Mouse (Mus musculus) olfactory bulb, adult 2 months (tissue): ENCODE results near the gene Gm13285. TPM values are rescaled to one million over a fixed set of nuclear protein-coding genes. Genes with fewer than 3 reads are reported as not detected.
"Not testable (repeated sequence)": the region's sequence is repeated elsewhere in the genome, so short reads cannot be mapped to it uniquely, and the experiment has no call there.

Source experiments
- H3K27ac ChIP-seq: fragments of 200-500 bp; 2 replicates; pipeline ENCODE4 v1.5.1; 2012; ENCODE audit warnings: low read depth, low read length; ENCODE audit not compliant: insufficient read depth
- H3K4me1 ChIP-seq: fragments of 200-500 bp; 2 replicates; pipeline ENCODE4 v1.6.1; 2012; ENCODE audit warnings: low read length; ENCODE audit not compliant: control insufficient read depth, insufficient read depth
- H3K4me3 ChIP-seq: fragments of 200-500 bp; 2 replicates; pipeline ENCODE4 v1.5.1; 2012; ENCODE audit warnings: mild to moderate bottlenecking, low read depth, low read length, moderate library complexity; ENCODE audit not compliant: insufficient read depth
- WGBS: fragments of 180-500 bp; shearing (Covaris S2); methylation state at CpG from one replicate; pipeline ENCODE4 v1.1.7; 2018; 5-methylcytosine and 5-hydroxymethylcytosine counted together
- polyA plus RNA-seq: library from polyadenylated mRNA; stranded (reverse); fragments of >200 nt; gene quantifications from 2 replicates; pipeline ENCODE4 v1.2.4, GENCODE M21; 2012; ENCODE audit warnings: low replicate concordance; ENCODE audit not compliant: missing spikeins, insufficient read depth, insufficient read length

Gene Gm13285
- polyA plus RNA-seq, 1 experiment, result not detected

DNA sequence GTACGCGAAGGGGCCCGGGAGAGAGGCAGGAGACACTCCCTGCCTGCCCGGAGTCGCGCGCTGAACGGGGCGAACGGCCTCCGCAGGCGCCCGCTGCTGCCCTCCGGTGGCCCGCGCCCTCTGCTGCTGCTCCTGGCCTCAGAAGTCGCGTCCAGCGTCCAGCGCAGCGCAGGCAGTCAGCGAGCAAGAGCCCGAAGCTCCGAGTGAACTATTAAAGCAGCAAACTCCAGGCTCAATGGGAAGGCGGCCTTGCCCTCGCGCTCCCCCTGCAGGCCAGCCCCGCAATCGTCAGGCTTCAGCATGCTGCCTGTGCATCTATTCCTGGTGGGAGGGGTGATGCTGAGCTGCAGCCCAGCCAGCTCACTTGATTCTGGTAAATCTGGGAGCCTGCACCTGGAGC, 19.9 kb upstream of the Gm13285 start, which contains the start of gene Gm13272:
TSS of gene Gm13272 (plus strand) at position 301 of the 400 bp plus-strand sequence.
- no CpG with 5 or more reads among the region's 29 CpGs for WGBS
- not testable (repeated sequence) for H3K27ac ChIP-seq, H3K4me3 ChIP-seq, H3K4me1 ChIP-seq

DNA sequence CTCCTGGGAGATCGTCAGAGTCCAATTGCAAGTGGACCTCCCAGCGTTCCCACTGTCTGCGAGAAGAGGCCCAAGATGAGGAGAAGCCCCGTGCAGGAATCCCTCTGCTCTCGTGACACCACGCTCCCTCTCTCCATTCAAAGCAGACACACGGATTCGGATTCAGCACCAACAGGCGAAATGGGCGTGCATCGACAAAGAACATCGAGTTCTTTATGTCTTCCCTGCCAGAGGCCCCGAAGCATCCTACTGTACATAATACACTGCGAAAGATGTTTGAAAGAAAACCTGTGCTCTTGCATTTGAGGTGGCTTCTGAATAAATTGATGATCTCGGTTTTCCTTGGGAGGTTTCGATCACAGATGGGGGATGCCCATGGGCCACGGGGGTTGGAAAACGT, 19.1 kb upstream of the Gm13285 start:
- 59% methylated on average over 16 of the region's 18 CpGs for WGBS
- not testable (repeated sequence) for H3K27ac ChIP-seq, H3K4me3 ChIP-seq, H3K4me1 ChIP-seq

DNA sequence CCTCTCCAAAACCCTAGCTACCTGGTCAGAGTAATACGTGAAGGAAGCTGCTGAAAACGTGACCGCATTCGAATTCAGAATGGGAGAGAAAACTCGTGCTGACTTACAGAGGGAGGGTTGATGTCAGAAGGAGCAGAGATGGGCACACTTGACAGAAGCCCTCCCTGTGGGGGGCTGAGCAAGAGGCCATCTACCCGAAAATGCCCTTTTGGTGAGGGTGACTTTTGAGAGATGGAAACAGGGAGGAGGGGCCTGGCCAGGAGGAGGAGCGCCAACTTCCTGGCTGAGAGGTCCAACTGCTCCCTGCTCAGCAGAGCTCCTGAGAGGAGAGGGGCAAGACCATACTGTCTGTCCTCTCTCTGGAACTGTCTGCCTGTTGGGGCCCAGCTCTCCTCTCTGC, 17.6 kb upstream of the Gm13285 start, which contains the start of gene Ifnz:
TSS of gene Ifnz (plus strand) at position 301 of the 400 bp plus-strand sequence.
- H3K4me1 ChIP-seq, H3K27ac ChIP-seq: not testable (repeated sequence)
- peak within 1 kb of the TSS; percentile 29; the same call in 1 of the 2 replicates for H3K4me3 ChIP-seq
- WGBS, result 22% methylated on average over 5 of the region's 7 CpGs

DNA sequence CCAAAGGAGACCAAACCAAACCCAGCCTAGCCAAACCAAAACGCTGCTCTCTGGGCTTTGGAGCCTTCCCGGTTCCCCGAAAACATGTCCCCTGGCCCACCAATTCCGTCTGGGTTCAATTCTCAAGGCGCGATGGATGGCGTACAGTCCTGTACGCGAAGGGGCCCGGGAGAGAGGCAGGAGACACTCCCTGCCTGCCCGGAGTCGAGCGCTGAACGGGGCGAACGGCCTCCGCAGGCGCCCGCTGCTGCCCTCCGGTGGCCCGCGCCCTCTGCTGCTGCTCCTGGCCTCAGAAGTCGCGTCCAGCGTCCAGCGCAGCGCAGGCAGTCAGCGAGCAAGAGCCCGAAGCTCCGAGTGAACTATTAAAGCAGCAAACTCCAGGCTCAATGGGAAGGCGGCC, 17.1 kb upstream of the Gm13285 start:
- WGBS, result 0% methylated on average over 11 of the region's 31 CpGs
- H3K4me3 ChIP-seq, result peak overlapping the region; percentile 29; the same call in 1 of the 2 replicates
- H3K4me1 ChIP-seq, H3K27ac ChIP-seq: not testable (repeated sequence)

DNA sequence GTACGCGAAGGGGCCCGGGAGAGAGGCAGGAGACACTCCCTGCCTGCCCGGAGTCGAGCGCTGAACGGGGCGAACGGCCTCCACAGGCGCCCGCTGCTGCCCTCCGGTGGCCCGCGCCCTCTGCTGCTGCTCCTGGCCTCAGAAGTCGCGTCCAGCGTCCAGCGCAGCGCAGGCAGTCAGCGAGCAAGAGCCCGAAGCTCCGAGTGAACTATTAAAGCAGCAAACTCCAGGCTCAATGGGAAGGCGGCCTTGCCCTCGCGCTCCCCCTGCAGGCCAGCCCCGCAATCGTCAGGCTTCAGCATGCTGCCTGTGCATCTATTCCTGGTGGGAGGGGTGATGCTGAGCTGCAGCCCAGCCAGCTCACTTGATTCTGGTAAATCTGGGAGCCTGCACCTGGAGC, 14.1 kb upstream of the Gm13285 start, which contains the start of gene Gm13276:
TSS of gene Gm13276 (plus strand) at position 301 of the 400 bp plus-strand sequence.
- not testable (repeated sequence) for H3K4me3 ChIP-seq, H3K4me1 ChIP-seq, H3K27ac ChIP-seq
- WGBS, result no CpG with 5 or more reads among the region's 27 CpGs

DNA sequence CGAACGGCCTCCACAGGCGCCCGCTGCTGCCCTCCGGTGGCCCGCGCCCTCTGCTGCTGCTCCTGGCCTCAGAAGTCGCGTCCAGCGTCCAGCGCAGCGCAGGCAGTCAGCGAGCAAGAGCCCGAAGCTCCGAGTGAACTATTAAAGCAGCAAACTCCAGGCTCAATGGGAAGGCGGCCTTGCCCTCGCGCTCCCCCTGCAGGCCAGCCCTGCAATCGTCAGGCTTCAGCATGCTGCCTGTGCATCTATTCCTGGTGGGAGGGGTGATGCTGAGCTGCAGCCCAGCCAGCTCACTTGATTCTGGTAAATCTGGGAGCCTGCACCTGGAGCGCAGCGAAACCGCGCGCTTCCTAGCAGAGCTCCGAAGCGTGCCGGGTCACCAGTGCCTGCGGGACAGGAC, 11.1 kb upstream of the Gm13285 start, which contains the start of gene Gm13277:
TSS of gene Gm13277 (plus strand) at position 231 of the 400 bp plus-strand sequence.
- not testable (repeated sequence) for H3K27ac ChIP-seq, H3K4me1 ChIP-seq, H3K4me3 ChIP-seq
- 0% methylated on average over 3 of the region's 28 CpGs for WGBS

DNA sequence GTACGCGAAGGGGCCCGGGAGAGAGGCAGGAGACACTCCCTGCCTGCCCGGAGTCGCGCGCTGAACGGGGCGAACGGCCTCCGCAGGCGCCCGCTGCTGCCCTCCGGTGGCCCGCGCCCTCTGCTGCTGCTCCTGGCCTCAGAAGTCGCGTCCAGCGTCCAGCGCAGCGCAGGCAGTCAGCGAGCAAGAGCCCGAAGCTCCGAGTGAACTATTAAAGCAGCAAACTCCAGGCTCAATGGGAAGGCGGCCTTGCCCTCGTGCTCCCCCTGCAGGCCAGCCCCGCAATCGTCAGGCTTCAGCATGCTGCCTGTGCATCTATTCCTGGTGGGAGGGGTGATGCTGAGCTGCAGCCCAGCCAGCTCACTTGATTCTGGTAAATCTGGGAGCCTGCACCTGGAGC, 8.2 kb upstream of the Gm13285 start, which contains the start of gene Gm13278:
TSS of gene Gm13278 (plus strand) at position 301 of the 400 bp plus-strand sequence.
- WGBS, result no CpG with 5 or more reads among the region's 28 CpGs
- not testable (repeated sequence) for H3K4me3 ChIP-seq, H3K4me1 ChIP-seq, H3K27ac ChIP-seq

DNA sequence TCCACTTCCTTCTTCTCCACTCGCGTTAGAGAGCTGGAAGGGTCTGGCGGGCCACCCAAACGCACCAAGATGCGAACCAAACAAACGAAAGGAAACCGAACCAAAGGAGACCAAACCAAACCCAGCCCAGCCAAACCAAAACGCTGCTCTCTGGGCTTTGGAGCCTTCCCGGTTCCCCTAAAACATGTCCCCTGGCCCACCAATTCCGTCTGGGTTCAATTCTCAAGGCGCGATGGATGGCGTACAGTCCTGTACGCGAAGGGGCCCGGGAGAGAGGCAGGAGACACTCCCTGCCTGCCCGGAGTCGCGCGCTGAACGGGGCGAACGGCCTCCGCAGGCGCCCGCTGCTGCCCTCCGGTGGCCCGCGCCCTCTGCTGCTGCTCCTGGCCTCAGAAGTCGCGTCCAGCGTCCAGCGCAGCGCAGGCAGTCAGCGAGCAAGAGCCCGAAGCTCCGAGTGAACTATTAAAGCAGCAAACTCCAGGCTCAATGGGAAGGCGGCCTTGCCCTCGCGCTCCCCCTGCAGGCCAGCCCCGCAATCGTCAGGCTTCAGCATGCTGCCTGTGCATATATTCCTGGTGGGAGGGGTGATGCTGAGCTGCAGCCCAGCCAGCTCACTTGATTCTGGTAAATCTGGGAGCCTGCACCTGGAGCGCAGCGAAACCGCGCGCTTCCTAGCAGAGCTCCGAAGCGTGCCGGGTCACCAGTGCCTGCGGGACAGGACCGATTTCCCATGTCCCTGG, 5.4 kb upstream of the Gm13285 start, which contains the start of gene Gm13275:
TSS of gene Gm13275 (plus strand) at position 552 of the 740 bp plus-strand sequence.
- H3K4me1 ChIP-seq, H3K27ac ChIP-seq, H3K4me3 ChIP-seq: not testable (repeated sequence)
- WGBS, result under 1% methylated on average over 14 of the region's 52 CpGs

DNA sequence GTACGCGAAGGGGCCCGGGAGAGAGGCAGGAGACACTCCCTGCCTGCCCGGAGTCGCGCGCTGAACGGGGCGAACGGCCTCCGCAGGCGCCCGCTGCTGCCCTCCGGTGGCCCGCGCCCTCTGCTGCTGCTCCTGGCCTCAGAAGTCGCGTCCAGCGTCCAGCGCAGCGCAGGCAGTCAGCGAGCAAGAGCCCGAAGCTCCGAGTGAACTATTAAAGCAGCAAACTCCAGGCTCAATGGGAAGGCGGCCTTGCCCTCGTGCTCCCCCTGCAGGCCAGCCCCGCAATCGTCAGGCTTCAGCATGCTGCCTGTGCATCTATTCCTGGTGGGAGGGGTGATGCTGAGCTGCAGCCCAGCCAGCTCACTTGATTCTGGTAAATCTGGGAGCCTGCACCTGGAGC, 2.4 kb upstream of the Gm13285 start, which contains the start of gene Gm13279:
TSS of gene Gm13279 (plus strand) at position 301 of the 400 bp plus-strand sequence.
- not testable (repeated sequence) for H3K4me3 ChIP-seq, H3K27ac ChIP-seq, H3K4me1 ChIP-seq
- WGBS, result no CpG with 5 or more reads among the region's 28 CpGs

DNA sequence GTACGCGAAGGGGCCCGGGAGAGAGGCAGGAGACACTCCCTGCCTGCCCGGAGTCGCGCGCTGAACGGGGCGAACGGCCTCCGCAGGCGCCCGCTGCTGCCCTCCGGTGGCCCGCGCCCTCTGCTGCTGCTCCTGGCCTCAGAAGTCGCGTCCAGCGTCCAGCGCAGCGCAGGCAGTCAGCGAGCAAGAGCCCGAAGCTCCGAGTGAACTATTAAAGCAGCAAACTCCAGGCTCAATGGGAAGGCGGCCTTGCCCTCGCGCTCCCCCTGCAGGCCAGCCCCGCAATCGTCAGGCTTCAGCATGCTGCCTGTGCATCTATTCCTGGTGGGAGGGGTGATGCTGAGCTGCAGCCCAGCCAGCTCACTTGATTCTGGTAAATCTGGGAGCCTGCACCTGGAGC, 3.5 kb downstream of the Gm13285 start, which contains the start of gene Gm13287:
TSS of gene Gm13287 (plus strand) at position 301 of the 400 bp plus-strand sequence.
- H3K4me3 ChIP-seq, H3K4me1 ChIP-seq, H3K27ac ChIP-seq: not testable (repeated sequence)
- no CpG with 5 or more reads among the region's 29 CpGs for WGBS

DNA sequence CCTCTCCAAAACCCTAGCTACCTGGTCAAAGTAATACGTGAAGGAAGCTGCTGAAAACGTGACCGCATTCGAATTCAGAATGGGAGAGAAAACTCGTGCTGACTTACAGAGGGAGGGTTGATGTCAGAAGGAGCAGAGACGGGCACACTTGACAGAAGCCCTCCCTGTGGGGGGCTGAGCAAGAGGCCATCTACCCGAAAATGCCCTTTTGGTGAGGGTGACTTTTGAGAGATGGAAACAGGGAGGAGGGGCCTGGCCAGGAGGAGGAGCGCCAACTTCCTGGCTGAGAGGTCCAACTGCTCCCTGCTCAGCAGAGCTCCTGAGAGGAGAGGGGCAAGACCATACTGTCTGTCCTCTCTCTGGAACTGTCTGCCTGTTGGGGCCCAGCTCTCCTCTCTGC, 5.8 kb downstream of the Gm13285 start, which contains the start of gene Gm13288:
TSS of gene Gm13288 (plus strand) at position 301 of the 400 bp plus-strand sequence.
- H3K4me1 ChIP-seq, H3K27ac ChIP-seq: not testable (repeated sequence)
- H3K4me3 ChIP-seq, result peak within 1 kb of the TSS; percentile 39
- no CpG with 5 or more reads among the region's 8 CpGs for WGBS

DNA sequence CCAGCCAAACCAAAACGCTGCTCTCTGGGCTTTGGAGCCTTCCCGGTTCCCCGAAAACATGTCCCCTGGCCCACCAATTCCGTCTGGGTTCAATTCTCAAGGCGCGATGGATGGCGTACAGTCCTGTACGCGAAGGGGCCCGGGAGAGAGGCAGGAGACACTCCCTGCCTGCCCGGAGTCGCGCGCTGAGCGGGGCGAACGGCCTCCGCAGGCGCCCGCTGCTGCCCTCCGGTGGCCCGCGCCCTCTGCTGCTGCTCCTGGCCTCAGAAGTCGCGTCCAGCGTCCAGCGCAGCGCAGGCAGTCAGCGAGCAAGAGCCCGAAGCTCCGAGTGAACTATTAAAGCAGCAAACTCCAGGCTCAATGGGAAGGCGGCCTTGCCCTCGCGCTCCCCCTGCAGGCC, 6.3 kb downstream of the Gm13285 start:
- 0% methylated on average over 16 of the region's 34 CpGs for WGBS
- H3K4me3 ChIP-seq, result peak overlapping the region; percentile 39
- H3K27ac ChIP-seq, H3K4me1 ChIP-seq: not testable (repeated sequence)
